Mouse (Mus musculus): Measurements from ENCODE around the gene Ces1f.
"Not testable (repeated sequence)": the region's sequence is repeated elsewhere in the genome, so short reads cannot be mapped to it uniquely, and the experiment has no call there.

Ces1f gene

DNA sequence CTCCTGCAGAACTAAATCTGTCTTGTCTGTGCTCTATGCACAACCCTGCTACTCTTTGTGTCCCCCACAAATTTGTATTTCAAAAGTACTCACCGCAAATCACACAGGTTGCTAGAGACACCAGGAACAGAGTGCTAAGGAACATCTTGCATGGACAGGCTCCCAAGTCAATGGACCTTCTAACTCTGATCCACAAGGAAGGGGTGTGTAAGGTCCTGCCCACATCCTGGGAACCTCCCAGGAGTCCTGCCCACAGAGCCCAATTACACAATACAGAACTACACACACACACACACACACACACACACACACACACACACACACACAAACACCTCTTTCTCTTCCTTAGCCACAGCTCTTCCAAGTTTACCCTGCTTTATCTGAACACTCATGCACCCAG is at the start of gene Ces1f:
Gene Ces1f, minus strand, starts transcription at position 192 of the 400 bp plus-strand sequence.
- no peak for DNase-seq (ENCODE audit: low spot score)

DNA sequence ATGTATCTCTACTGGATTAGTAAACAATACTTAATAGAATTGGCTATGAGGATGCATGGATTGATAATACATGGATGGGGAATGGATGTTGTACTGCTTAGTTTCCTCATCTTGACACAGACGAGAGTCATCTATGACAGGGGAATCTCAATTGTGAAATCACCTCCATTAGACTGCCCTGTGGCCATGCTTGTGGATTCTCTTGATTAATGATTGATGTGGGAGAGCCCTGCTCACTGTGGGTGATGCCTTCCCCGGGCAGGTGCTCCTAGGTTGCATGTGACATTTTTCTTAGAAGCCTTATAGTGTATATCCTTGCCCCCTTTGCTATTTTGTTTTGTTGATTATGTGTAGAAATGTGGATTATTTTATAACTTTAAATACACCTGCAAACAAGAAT is 45.6 kb upstream of the Ces1f start:
- no peak for DNase-seq (ENCODE audit: low spot score)

DNA sequence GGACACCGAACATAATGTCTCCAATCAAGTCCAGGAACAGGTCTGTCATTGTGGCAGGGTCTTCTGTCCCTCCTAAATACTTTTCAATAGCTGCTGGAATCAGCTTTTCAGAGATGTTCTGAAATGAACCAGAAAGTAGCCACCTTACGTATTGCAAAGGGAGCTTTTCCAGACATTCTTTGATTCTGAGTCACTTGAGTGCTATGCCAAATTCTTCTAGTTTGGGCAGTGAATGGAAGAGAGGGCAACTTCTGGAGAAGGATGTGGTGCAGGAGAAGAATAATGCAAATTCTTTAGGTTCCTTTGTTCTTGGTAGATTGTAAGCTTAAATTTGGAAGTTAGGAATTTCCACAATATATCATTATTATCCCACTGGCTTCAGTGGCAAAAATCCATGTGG is 37.5 kb upstream of the Ces1f start:
- DNase-seq (ENCODE audit: low spot score) = no peak

DNA sequence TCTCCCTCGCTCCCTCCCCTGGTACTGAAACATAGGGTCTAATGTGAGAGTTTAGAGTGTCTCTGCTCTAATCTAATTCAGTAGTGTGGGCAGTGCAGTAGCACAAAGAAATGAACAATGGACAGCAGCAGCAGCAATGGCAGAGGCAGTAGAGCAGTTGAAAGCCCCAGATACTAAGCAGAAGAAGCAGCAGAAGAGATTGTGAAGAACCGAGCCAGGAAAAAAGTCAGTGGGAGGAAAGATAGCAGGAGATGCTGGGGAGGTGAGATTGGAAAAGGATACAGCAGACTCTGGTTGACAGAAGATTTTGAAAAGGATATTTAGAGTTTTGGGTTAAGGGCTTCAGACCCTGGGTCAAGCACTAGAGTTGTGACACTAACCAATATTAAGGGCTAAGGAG is 36.0 kb upstream of the Ces1f start:
- no peak for DNase-seq (ENCODE audit: low spot score)

DNA sequence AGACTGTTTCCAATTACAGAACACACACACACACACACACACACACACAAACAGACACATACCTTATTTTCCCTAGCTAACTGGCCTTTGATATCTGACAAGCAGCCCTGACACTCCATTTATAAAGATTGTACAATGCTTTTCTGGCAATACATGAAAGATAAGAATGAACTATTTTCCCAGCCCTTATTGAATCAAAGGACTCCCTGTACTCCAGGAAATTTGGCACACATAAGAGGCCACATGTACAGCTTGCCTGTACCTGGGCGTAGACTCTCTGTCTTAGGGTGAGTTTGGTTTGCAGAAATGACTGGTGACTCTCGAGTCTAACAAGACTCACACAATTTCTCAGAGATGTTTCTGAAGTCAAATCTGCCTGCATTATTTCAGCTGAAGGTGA is 4.3 kb upstream of the Ces1f start:
- DNase-seq (ENCODE audit: low spot score) = no peak

DNA sequence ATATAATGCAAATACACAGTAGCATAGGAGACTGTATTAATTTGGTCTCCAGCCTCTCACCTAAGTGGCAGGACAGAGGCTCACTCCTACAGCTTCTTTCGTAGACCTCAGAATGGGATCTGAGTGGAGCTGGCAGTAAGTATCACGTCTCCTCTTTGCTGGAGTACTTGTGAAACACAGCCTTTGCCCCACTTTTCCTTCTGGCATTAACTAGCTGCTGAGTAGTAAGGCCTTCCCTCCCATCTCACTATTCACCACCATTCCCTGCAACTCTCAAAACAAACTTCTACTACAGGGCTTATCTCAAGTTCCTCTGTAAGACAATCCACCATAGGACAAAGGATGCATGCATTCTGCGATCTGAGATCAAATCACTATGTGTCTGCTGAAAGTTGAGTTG is 2.8 kb upstream of the Ces1f start:
- DNase-seq (ENCODE audit: low spot score) = no peak

DNA sequence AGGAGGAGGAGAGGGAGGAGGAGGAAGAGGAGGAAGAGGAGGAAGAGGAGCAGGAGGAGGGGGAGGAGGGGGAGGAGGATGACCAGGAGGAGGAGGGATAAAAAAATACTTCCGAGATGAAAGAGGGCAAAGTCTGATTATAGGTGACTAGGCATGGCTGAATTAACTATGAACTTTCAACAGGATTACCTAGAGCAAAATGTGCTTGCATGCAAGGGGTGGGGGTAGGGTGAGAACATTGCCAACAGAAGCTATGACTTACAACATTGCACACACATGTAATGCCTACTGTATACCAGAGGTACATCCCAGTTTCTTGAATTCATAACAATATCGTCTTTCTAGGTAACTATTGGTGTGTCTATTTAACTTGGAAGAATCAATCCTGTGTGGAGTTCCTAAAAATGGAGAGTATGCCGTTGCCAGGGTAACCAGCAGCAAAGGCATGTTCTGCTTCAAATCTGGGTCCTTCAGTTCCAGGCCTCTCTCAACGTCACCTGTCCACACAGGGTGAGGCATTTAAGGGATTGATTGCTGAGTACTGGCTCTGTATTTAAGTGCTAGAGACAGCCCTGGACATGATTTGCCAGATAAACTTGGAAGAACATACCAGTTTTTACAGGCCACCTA is 1.3 kb downstream of the Ces1f start:
- DNase-seq (ENCODE audit: low spot score) = no peak

DNA sequence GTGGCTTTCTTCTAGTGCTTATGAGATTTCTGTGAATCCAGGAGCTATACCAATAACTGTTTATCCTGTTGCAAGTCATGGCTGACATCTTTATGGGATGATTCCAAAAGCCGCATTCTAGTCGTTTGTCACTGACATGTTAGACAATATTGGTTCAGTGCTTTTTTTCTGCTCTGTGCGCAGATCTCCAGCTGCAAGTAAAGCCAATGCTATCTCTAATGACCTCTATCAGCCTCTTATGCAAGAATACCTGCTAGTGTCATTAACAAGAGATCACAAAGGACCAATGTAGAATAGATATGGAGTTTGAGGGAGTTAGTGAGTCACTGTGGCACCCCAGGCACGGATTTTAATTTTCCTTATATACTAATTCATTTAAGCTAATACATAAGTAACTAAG is 4.9 kb downstream of the Ces1f start:
- no peak for DNase-seq (ENCODE audit: low spot score)

DNA sequence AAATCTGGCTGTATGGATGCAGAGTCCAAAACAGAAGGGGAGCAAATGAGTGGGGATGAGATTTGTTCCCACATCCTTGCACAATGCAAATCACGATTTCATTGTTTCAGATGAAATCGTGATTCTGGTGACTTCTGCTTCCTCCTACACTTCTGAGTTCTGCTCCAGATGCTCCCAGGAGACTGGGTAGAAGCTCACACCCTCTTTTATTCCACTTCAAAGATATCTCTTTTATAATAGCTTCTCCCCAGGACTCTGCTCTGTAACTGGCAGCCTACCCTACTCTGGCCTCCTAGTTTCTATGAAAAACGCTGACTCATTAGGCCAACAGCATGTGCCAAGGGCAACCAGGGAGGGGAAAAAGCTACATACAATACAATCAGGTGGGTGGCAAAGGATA is 6.2 kb downstream of the Ces1f start:
- DNase-seq (ENCODE audit: low spot score) = no peak

DNA sequence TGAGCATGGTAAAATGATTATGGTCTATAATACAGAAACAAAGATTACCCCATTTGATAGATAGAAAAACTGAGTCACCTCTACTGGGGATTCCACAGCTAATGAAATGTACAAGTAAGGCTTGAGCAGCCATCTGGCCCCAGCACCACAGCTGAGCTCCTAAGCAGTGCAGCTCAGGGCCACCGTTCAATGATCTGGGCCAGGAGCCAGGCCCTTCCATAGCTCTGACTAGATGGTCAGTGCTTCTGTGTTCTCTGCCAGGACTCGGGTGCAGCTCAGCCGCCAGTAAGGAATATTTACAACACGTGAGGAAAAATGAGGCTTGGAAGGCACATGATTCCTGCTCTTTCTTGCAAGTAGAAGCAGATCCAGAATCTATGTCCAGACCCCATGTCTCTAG is 6.9 kb downstream of the Ces1f start:
- no peak for DNase-seq (ENCODE audit: low spot score)

DNA sequence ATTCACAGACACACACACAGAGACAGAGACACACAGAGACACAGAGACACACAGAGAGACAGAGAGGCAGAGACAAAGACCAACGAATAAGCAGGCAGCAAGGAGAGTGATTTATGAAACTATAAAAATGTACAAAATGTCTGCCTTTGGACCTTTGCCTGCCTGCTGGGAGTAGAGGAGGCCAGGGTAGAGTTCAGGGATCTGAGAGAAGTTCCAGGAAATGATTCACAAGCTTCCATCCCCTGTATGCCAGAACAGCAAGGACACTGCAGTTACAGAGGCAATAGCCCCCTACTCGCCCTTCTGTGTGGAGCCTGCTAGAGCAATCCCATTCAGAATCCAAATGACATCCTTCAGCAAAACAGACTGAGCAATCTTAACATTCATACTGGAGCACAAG is 18.1 kb downstream of the Ces1f start:
- DNase-seq (ENCODE audit: low spot score) = no peak

DNA sequence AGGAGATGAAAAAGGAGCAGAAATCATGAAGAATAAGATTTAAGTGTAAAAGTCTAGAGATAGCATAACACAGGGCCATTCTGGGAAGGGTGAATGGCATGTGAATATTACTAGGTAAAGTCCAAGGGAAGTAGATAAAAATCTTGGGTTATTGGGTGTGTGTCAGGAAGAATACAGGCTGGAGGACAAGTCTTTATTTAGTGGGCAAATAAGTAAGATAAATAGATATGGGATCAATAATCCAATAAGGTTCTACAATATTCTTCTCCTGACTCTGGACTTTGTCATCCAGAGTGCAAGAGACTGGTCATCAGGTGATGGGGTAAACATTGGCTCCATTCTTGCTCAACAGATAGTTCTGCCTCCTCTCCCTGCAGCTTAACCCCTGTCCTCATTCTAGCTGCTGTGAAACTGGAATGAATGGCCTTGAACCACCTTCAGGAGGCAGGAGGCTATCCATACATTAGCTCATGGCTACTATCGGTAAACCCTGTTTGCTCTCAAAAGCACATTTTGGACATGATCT is 27.1 kb downstream of the Ces1f start:
- no peak for DNase-seq (ENCODE audit: low spot score)

DNA sequence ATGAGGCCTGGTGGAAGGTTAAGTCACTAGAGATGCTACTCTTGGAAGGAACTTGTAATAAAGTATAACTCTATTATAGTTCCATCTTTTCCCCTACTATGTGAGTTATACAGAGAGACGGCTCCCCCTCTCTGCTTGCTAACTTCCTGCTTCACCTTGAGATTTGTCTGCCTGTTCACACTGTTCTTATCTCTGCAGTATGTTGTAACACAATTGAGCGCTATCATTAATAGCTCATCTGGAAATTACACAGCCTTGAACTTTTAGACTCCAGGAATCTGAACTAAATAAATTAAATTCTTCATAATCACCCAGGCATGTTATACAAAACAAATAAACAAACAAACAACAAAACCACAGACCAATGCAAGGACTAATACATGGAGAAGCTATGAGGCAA is 33.5 kb downstream of the Ces1f start:
- no peak for DNase-seq (ENCODE audit: low spot score)

DNA sequence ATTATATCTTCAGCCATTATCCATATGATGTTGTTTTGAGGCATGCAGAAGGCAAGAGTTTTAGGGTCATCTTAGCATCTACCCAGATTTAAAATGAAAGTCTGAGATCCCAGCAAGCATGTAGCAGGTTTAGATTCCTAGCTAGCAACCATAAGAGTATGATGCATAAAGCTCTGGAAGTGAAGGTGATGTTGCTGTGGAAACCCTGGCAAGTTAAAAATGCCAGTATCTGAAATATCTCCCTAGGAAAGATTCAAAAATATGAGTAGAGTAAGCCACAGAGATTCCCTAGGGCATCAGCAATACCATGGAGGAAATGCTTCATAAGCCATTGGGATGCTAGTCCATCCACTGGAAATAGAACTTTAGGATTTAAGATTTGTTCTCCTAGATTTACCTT is 39.7 kb downstream of the Ces1f start:
- no peak for DNase-seq (ENCODE audit: low spot score)

DNA sequence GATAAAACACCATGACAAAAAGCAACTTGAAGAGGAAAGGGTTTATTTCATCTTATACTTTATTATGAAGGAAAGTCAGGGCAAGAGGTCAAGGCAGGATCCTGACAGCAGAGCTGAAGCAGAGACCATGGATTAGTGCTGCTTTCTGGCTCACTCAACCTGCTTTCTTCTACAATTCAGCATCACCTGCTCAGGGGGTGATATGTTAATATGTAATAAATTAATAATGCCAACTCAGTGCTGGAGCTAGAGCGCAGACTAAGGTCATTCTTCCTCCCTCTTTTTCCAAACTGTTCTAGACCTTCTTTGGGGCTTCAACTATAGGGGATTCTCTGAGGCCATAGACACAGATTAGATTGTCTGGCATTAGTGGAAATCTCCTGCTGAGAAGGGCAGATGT is 43.9 kb downstream of the Ces1f start:
- no peak for DNase-seq (ENCODE audit: low spot score)

DNA sequence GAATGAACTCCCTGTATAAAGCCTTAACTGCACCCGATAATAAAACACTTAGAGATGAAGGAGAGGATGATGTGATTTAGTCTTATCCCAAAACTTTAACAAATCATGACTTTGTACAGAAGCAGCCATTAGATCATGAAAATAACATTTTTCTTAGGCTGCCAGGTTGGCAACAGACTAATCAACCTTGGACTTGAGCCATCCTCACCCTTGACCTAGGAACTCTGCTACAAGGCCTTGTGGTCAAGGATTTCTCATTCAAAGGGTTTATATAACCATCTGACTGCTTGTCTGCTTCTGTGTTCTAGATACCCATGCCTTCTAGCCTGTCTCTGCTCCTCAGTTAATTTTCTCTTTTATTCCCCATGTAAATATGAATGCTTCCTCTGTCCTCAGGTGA is 44.8 kb downstream of the Ces1f start:
- DNase-seq (ENCODE audit: low spot score) = no peak

DNA sequence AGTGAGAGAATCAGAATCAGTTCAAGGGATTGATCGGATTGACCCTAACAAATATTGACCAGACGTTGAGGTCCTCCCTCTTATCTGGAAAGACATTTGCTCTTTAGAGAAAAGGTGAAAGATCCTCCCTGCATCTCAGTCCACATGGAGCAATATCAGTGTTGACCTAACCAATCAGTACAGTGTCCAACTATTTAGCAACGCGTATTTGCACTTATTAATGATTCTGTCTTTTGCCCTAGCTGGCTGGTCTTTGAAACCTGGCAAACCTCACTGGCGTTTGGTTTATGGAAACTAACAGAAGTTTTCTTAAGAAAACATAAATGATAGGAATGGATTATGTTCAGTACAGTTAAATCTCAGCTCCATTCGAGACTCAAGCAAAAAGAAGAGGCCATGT is 45.5 kb downstream of the Ces1f start:
- no peak for DNase-seq (ENCODE audit: low spot score)

DNA sequence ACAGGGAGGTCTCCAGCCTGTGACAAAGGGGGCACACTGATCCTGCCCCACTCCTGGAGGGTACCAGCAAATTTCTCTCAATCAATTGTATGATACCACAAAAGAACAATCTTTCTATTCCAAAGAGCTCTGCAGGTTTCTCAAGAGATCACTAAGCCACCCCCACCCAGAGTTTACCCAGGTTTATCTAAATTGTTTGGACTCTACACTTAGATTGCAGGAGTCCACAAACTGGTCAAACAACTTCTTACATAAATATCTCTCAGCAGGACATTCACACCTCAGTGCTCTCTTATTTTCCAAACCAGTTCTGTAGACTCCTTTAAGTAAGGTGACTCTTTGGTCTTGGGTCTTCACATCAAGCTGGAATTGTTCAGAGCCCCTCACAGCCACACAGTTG is 50.1 kb downstream of the Ces1f start, which contains the start of gene Ces1e:
Gene Ces1e, minus strand, starts transcription at position 174 of the 400 bp plus-strand sequence.
- no peak for DNase-seq (ENCODE audit: low spot score)

DNA sequence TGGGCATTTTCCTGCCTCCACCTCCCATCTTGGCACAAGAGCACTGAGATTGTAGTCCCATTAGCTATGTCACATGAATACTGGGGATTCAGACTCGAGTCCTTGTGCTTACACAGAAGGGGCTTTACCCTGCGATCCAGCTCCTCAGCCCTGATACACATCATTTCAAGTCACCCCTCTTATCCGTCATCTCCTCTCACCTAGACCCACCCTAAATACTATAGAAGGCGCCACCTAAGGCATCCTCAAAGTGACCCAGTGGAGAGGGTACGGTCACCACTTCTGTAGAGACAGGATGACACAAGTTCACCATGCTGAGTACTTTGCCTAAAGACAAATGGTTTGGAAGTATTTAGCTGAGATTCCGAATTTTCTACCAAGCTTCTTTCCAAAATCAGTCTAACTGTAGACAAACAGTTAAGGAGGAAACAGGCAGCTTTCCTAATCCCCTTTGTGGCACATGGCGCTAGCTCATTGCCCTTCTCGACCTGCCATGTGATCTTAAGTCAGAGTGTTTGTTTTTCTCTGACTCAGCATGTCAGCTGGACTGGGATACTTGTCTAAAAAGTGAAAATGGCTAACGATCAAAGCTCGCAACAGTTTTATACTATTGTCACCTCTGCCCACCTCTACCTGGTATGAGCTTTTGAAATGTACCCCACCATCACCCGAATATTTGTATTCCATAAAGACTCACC is 50.7 kb downstream of the Ces1f start:
- DNase-seq (ENCODE audit: low spot score) = no peak

DNA sequence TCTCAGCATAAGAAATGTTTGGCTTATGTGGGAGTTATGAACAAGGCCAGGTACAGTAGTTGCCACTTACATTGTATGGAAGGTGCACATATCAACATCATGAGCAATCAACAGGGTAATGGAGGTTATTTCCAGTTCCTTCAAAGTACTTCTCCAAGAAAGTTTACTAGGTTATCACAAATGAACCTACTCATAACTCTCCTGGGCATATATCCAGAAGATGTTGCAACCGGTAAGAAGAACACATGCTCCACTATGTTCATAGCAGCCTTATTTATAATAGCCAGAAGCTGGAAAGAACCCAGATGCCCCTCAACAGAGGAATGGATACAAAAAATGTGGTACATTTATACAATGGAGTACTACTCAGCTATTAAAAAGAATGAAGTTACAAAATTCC is 53.1 kb downstream of the Ces1f start:
- not testable (repeated sequence) for DNase-seq (ENCODE audit: low spot score)

DNA sequence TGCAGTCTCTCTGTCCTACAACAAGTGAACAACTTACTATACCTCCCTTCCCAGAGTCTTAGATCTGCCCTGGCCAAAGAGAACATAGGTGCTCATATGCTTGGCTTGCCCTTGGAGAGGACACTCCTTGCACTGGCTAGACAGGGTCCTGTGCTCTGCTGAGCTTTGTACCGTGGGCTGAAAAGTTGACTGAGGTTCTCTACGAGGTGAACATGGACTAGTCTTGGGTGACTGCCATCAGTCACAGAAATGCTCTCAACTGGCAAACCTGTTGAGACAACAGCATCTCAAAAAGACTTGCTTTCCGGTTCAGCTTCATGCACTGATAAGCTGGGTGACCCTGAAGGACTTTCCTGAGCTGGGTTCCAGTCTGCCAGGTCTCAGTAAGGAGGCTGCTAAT is 57.7 kb downstream of the Ces1f start:
- DNase-seq (ENCODE audit: low spot score) = no peak

DNA sequence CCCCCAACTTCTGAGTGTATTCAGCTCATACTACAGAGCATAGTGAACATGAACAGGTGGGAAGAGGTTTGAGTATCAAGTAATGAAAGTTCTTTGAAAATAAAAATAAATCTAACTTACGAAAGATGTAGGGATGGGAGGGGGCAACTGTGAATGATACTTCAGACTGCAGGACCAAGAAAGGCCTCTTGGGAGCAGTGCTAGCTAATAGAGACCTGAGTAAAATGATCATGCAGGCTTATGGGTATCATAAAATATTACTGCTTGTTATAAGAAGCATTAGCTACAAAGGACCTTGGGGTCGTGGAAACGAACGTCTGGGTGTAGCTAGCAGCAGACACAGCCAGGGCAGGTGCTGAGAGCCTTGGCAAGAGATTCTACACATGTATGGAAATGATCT is 61.7 kb downstream of the Ces1f start:
- no peak for DNase-seq (ENCODE audit: low spot score)

DNA sequence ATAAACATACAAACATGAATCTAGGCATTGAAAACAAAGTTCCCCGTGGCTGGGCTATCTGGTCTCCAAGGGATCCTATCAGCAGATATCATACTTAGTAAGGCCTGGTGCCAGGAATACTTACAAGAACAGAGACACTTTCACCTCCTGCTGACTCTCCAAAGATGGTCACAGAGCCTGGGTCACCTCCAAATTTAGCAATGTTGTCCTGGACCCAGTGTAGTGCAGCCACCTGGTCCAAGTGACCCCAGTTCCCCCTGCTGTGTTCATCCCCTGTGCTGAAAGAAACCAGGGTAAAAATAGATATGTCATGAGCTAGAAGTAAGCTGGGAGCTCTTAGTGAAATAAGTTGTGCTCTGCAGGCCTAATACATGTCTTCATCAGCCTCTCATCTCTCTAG is 62.2 kb downstream of the Ces1f start:
- DNase-seq (ENCODE audit: low spot score) = no peak

DNA sequence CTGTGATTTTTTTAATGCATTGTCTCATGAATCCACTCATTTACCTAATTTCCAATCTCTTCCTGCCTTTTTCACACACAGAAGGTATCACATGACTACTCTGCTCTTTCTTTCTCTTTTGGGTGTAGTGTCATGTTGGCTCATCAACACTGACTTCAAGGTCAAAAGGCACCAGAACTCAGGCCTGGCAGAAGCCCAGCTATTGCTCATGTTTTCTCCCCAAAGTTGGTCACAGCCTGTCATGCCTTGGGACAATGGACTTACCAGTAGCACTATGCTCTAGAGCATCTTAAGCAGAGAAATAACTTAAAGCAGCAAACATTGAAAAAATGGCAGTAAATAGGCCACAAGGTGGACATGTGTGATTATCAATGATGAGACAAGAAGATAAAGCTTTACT is 68.5 kb downstream of the Ces1f start:
- DNase-seq (ENCODE audit: low spot score) = no peak
